Mouse (Mus musculus): ENCODE results near the gene Gcc2. TPM values are rescaled to one million over a fixed set of nuclear protein-coding genes. Genes with fewer than 3 reads are reported as not detected.

Gene Gcc2
- polyA plus RNA-seq, 1 experiment from 2014 or later: 58.5 TPM

Other genes starting within 250 kb of the Gcc2 start
- gene AW822073, start 30.6 kb upstream of the Gcc2 start, polyA plus RNA-seq (2015; fragmentation: Nextera tagmentation; extraction: Ambion mirVana): not detected in 2 replicates
- not detected in 2 replicates for gene Duxf3, start 22.8 kb upstream of the Gcc2 start, polyA plus RNA-seq (2015; fragmentation: Nextera tagmentation; extraction: Ambion mirVana)
- gene Gm4981, start 18.8 kb upstream of the Gcc2 start, polyA plus RNA-seq (2015; fragmentation: Nextera tagmentation; extraction: Ambion mirVana): not detected in 2 replicates
- gene Lims1, start 68.0 kb downstream of the Gcc2 start, polyA plus RNA-seq (2015; fragmentation: Nextera tagmentation; extraction: Ambion mirVana): 149 and 157 TPM in 2 replicates
- gene Ranbp2, start 191.4 kb downstream of the Gcc2 start, polyA plus RNA-seq (2015; fragmentation: Nextera tagmentation; extraction: Ambion mirVana): 24.5 and 24.6 TPM in 2 replicates
- gene Ccdc138, start 242.5 kb downstream of the Gcc2 start, polyA plus RNA-seq (2015; fragmentation: Nextera tagmentation; extraction: Ambion mirVana): 10.1 and 10.7 TPM in 2 replicates

Data from kidney, embryonic 15.5 days (tissue).